Comparison of ENCODE assay signal across 2 mouse cellular contexts in genomic region chr11:108898483-108898882, GRCm38 (mm10).
TF ChIP-seq lines count a peak whose summit lies in the region.

No protein-coding gene starts in this region.

TF ChIP-seq in CH12.LX, 34 proteins besides CTCF, POLR2A, EP300 and RAD21 (continued from another document):
- no peak for TF ChIP-seq ZC3H11A (IDR thresholded peaks at IDR 0.05; ENCODE audit: low read depth, low read length)
- TF ChIP-seq IRF4 (IDR thresholded peaks at IDR 0.05; ENCODE audit: low read depth, low read length) = peak; percentile 58
- TF ChIP-seq MYC (IDR thresholded peaks at IDR 0.05; ENCODE audit: low read depth, low read length) = peak; percentile 60
- TF ChIP-seq MAZ (IDR thresholded peaks at IDR 0.05; ENCODE audit: low read depth, low read length) = no peak; the same call in 1 of the 2 replicates
- no peak for TF ChIP-seq GABPA (IDR thresholded peaks at IDR 0.05; ENCODE audit: insufficient replicate concordance, low read depth, low read length)
- no peak for TF ChIP-seq MXI1 (IDR thresholded peaks at IDR 0.05; ENCODE audit: low read depth, low read length)
- TF ChIP-seq RCOR1 (conservative IDR thresholded peaks at IDR 0.05; ENCODE audit: low read depth, low read length) = 0 out of 2 replicates have a peak, but pooled peaks have one; percentile 11
- no peak for TF ChIP-seq HCFC1 (IDR thresholded peaks at IDR 0.05; ENCODE audit: low read depth, low read length)
- TF ChIP-seq CHD1 (IDR thresholded peaks at IDR 0.05; ENCODE audit: low read depth, low read length) = 0 out of 2 replicates have a peak, but pooled peaks have one; percentile 74
- no peak for TF ChIP-seq USF2 (conservative IDR thresholded peaks at IDR 0.05; ENCODE audit: low read depth, low read length)
- no peak for TF ChIP-seq JUND (conservative IDR thresholded peaks at IDR 0.05; ENCODE audit: low read depth, low read length)
- TF ChIP-seq E2F4 (IDR thresholded peaks at IDR 0.05; ENCODE audit: insufficient replicate concordance, low read depth, low read length) = no peak
- peak; percentile 99 for TF ChIP-seq TCF12 (IDR thresholded peaks at IDR 0.05; ENCODE audit: low read depth, low read length)
- 0 out of 2 replicates have a peak, but pooled peaks have one; percentile 48 for TF ChIP-seq CHD2 (IDR thresholded peaks at IDR 0.05; ENCODE audit: low read length)
- peak; percentile 71; the same call in 1 of the 2 replicates for TF ChIP-seq MAX (IDR thresholded peaks at IDR 0.05; ENCODE audit: low read length)
- 0 out of 2 replicates have a peak, but pooled peaks have one; percentile 21 for TF ChIP-seq KAT2A (IDR thresholded peaks at IDR 0.05; ENCODE audit: insufficient replicate concordance, low read length)
- TF ChIP-seq JUN (IDR thresholded peaks at IDR 0.05; ENCODE audit: insufficient read depth, low read depth, low read length) = no peak
- TF ChIP-seq ELF1 (IDR thresholded peaks at IDR 0.05; ENCODE audit: low read depth, low read length) = peak; percentile 17; the same call in 1 of the 2 replicates
- peak; percentile 91 for TF ChIP-seq ETS1 (conservative IDR thresholded peaks at IDR 0.05; ENCODE audit: low read depth, low read length)
- peak; percentile 77 for TF ChIP-seq BHLHE40 (IDR thresholded peaks at IDR 0.05; ENCODE audit: low read depth, low read length)
- no peak for TF ChIP-seq USF1 (IDR thresholded peaks at IDR 0.05; ENCODE audit: low read depth, low read length)
- 0 out of 2 replicates have a peak, but pooled peaks have one; percentile 54 for TF ChIP-seq SIN3A (IDR thresholded peaks at IDR 0.05; ENCODE audit: low read length)
- TF ChIP-seq SMC3 (IDR thresholded peaks at IDR 0.05; ENCODE audit: low read depth, low read length) = no peak
- no peak for TF ChIP-seq NRF1 (IDR thresholded peaks at IDR 0.05; ENCODE audit: low read depth, low read length)
- no peak for TF ChIP-seq ZKSCAN1 (IDR thresholded peaks at IDR 0.05; ENCODE audit: borderline replicate concordance, low read depth, low read length)
- no peak for TF ChIP-seq UBTF (IDR thresholded peaks at IDR 0.05; ENCODE audit: low read depth, low read length)
- TF ChIP-seq POLR2AphosphoS2 (IDR thresholded peaks at IDR 0.05; ENCODE audit: low read depth, low read length) = no peak
- 0 out of 2 replicates have a peak, but pooled peaks have one; percentile 40 for TF ChIP-seq MAFK (IDR thresholded peaks at IDR 0.05; ENCODE audit: insufficient replicate concordance, low read length)
- TF ChIP-seq NELFE (IDR thresholded peaks at IDR 0.05; ENCODE audit: low read depth, low read length) = no peak
- no peak for TF ChIP-seq ZNF384 (IDR thresholded peaks at IDR 0.05; ENCODE audit: low read depth, low read length)
- no peak for TF ChIP-seq PAX5 (IDR thresholded peaks at IDR 0.05; ENCODE audit: low read length)
- peak; percentile 73; the same call in 1 of the 2 replicates for TF ChIP-seq MEF2A (IDR thresholded peaks at IDR 0.05; ENCODE audit: borderline replicate concordance, low read depth, low read length)
- no peak for TF ChIP-seq ZMIZ1 (IDR thresholded peaks at IDR 0.05; ENCODE audit: low read depth, low read length)
TF ChIP-seq in CH12.LX: peak in this region for 14.

TF ChIP-seq in myocyte, 11 proteins besides CTCF, POLR2A, EP300 and RAD21:
- peak in 2 of 3 experiments; percentile 63 to 74 for TF ChIP-seq MYOD1 (IDR thresholded peaks at IDR 0.05; ENCODE audit: control insufficient read depth in 1 of 3, insufficient read length in 2 of 3, low read depth in 2 of 3)
- no peak for TF ChIP-seq TCF12 (IDR thresholded peaks at IDR 0.05; ENCODE audit: insufficient read depth, poor library complexity, severe bottlenecking)
- peak in 1 of 3 experiments; percentile 20 for TF ChIP-seq MYOG (IDR thresholded peaks at IDR 0.05; ENCODE audit: control insufficient read depth in 1 of 3, insufficient read depth in 1 of 3, insufficient read length in 2 of 3, low read depth in 2 of 3)
- TF ChIP-seq USF1 (IDR thresholded peaks at IDR 0.05; ENCODE audit: low read depth) = no peak
- no peak for TF ChIP-seq MAX (IDR thresholded peaks at IDR 0.05; ENCODE audit: low read depth)
- TF ChIP-seq SRF (IDR thresholded peaks at IDR 0.05; ENCODE audit: control insufficient read depth, insufficient read length, low read depth) = no peak
- no peak for TF ChIP-seq REST (IDR thresholded peaks at IDR 0.05; ENCODE audit: insufficient read depth, insufficient read length)
TF ChIP-seq in myocyte: peak in this region for 2.
